Mouse (Mus musculus) testis, postnatal 14 days (tissue): ENCODE measurements at regions not wholly inside any gene's neighbourhood (a gene's known extent, or its start where the extent isn't known, plus 50 kb on each side); places are given as distances from the start of the nearest gene placed in this dataset.

Experiments
- DNase-seq: peaks from one replicate; pipeline ENCODE4 v3.0.0; 2021; ENCODE audit warnings: low spot score

- no peak for DNase-seq
Observed at GRCm38 (mm10) chr13:75647513-75647912, 59.0 kb upstream of the Ell2 start.

DNA sequence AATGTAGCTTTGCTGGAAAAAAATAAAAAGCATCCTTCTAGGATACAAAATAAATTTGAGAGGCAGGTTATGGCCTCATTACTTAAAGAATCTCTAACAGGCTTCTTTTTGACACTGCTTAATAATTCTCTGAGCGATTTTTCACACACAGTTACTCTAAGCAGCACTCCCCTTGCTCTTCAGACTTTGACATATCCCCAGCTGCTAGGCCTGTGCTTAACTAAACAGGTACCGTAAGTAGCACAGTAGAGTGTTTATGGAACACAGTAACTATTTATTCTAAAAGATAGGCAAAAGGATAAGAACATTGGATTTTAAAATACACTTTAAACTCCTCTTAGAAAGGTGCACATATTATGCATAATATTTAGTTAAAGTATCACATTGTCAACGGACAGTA is 54.6 kb upstream of the Ell2 start:
- no peak for DNase-seq

- DNase-seq: no peak
Observed at GRCm38 (mm10) chr13:75652966-75653365, 53.6 kb upstream of the Ell2 start.
